Mouse (Mus musculus) small intestine, adult 2 months (tissue): Measurements from ENCODE around the gene Cox6b1. TPM values are rescaled to one million over a fixed set of nuclear protein-coding genes. Genes with fewer than 3 reads are reported as not detected.
A peak's percentile ranks its signal among the peaks of the same experiment; 100 is the strongest.

Experiments used
- H3K27ac ChIP-seq: fragments of 200-500 bp; 2 replicates; pipeline ENCODE4 v1.5.1; 2012; ENCODE audit warnings: low read depth, low read length, control low read depth, inconsistent platforms; ENCODE audit not compliant: insufficient read depth
- H3K27me3 ChIP-seq: fragments of 200-500 bp; 2 replicates; pipeline ENCODE4 v1.6.1; 2012; ENCODE audit warnings: mild to moderate bottlenecking, moderate library complexity, low read length, inconsistent platforms; ENCODE audit not compliant: control insufficient read depth, insufficient read depth
- H3K36me3 ChIP-seq: fragments of 200-500 bp; 2 replicates; pipeline ENCODE4 v1.6.1; 2012; ENCODE audit warnings: mild to moderate bottlenecking, low read length, control low read depth, inconsistent platforms; ENCODE audit not compliant: control insufficient read depth, insufficient read depth
- H3K4me1 ChIP-seq: fragments of 200-500 bp; 2 replicates; pipeline ENCODE4 v1.6.1; 2012; ENCODE audit warnings: low read length, inconsistent platforms, mixed read lengths; ENCODE audit not compliant: control insufficient read depth, insufficient read depth, insufficient read length
- H3K4me3 ChIP-seq: fragments of 200-500 bp; 2 replicates; pipeline ENCODE4 v1.5.1; 2012; ENCODE audit warnings: low read depth, mild to moderate bottlenecking, control low read depth, inconsistent platforms, low read length, moderate library complexity
- CTCF ChIP-seq: fragments of 200-500 bp; IDR thresholded peaks from 2 replicates; pipeline ENCODE4 v1.5.1; 2012; ENCODE audit warnings: low read depth, mild to moderate bottlenecking, control low read depth, inconsistent platforms, low read length, moderate library complexity, mixed read lengths; ENCODE audit not compliant: insufficient replicate concordance, insufficient read length; ENCODE audit errors: extremely low read depth
- POLR2A ChIP-seq: fragments of 200-500 bp; IDR thresholded peaks from 2 replicates; pipeline ENCODE4 v1.6.1; 2012; ENCODE audit warnings: low read depth, mild to moderate bottlenecking, control low read depth, inconsistent platforms, low read length, moderate library complexity
- WGBS: fragments of 180-500 bp; shearing (Covaris S2); methylation state at CpG from one replicate; pipeline ENCODE4 v1.1.7; 2018; 5-methylcytosine and 5-hydroxymethylcytosine counted together
- polyA plus RNA-seq: library from polyadenylated mRNA; depleted of rRNA; stranded (reverse); fragments of >200 nt; gene quantifications from 2 replicates; pipeline ENCODE4 v1.2.3, GENCODE M21; 2012

The Cox6b1 gene
- polyA plus RNA-seq, 1 experiment = 585 TPM

GRCm38 (mm10) chr7:30607706-30608309 lies 18.1 kb downstream of the Cox6b1 start:
- WGBS = 17% methylated on average over 8 of the region's 8 CpGs
- Histone ChIP-seq H3K27me3 (no peaks in the 10 kb centered on the region), H3K36me3 (no peaks in the 10 kb centered on the region), H3K27ac (no peak overlapping the region), H3K4me3 (no peak overlapping the region), H3K4me1 (peaks cover 9% of the 10 kb centered on the region)
- no peak for TF ChIP-seq POLR2A
- TF ChIP-seq CTCF = peak; percentile 82

DNA sequence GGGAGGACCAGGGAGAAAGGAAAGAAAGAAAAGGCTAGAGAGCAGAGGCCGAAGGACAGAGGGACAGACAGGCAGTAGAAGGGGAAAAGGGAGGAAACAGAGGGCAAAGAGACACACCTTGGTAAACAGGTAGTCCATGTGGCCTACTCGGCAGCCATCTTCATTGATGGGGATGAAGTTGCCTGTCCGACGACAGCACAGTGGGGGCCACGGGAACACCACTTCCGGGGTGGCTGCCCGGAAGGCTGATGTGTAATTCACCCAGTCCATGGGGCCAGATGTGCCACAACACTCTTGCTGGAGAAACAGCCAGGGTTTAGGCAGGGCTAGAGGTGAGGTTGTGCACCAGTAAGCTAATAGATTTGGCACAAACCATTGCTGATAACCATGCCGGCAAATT lies 21.0 kb downstream of the Cox6b1 start:
- H3K36me3 ChIP-seq = no peaks in the 10 kb centered on the region
- no peak overlapping the region for H3K27ac ChIP-seq
- 70% methylated on average over 8 of the region's 8 CpGs for WGBS
- no peak overlapping the region for H3K4me3 ChIP-seq
- peaks cover 15% of the 10 kb centered on the region for H3K4me1 ChIP-seq
- TF ChIP-seq CTCF (no peak), POLR2A (no peak)
- no peaks in the 10 kb centered on the region for H3K27me3 ChIP-seq

DNA sequence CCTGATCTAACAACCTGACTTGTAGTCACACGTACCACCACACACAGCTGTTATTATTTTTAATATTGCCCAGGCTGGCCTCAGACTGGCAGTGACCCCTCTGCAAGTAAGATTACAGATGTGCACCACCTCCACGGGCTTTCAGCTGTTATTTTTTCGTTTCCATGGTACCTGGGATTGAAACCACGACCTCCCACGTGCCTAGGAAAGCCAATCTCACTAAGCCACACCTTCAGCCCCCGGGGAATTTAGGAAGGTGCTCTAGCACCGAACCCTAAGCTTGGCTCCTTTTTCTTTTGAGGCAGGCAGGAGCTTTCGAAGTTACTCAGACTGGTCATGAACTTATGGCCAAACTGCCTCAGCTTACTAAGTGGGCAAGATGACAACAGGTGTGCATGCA lies 21.5 kb downstream of the Cox6b1 start:
- H3K27me3 ChIP-seq = no peaks in the 10 kb centered on the region
- TF ChIP-seq CTCF (no peak), POLR2A (no peak)
- WGBS = 70% methylated on average over 8 of the region's 8 CpGs
- no peaks in the 10 kb centered on the region for H3K36me3 ChIP-seq
- peaks cover 18% of the 10 kb centered on the region for H3K4me1 ChIP-seq
- no peak overlapping the region for H3K27ac ChIP-seq
- no peak overlapping the region for H3K4me3 ChIP-seq

DNA sequence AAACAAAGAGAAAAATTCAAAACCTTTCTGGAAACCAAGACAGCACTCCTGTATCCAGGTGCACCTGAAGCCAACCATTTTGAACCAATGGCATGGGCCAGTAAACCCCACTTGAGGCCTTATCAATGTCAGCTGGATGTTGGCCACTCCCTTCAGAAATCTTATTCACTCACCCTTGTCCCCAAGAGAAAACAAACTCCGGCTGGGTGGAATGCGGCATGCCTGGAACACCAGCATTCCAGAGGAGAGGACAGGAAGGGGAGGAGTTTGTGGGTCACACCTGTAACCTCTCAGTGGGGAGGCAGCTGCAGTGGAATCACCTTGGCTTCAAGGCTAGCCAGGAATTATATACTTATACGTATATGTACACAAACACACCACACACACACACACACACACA lies 23.4 kb downstream of the Cox6b1 start:
- Histone ChIP-seq H3K4me3 (no peak overlapping the region), H3K4me1 (peaks cover 16% of the 10 kb centered on the region), H3K36me3 (no peaks in the 10 kb centered on the region), H3K27me3 (no peaks in the 10 kb centered on the region), H3K27ac (peak overlapping the region; percentile 52)
- no peak for TF ChIP-seq CTCF
- no peak for TF ChIP-seq POLR2A
- WGBS = 16% methylated on average over 3 of the region's 3 CpGs

- TF ChIP-seq CTCF = no peak
- no peak for TF ChIP-seq POLR2A
- H3K4me3 ChIP-seq = no peak overlapping the region
- H3K27ac ChIP-seq = peak overlapping the region; percentile 32
- H3K4me1 ChIP-seq = peaks cover 13% of the 10 kb centered on the region; the same call in 1 of the 2 replicates
- no peaks in the 10 kb centered on the region for H3K36me3 ChIP-seq
- WGBS = 41% methylated on average over 7 of the region's 7 CpGs
- no peaks in the 10 kb centered on the region for H3K27me3 ChIP-seq
These were observed 25.3 kb downstream of the Cox6b1 start for GRCm38 (mm10) chr7:30600651-30601050.

DNA sequence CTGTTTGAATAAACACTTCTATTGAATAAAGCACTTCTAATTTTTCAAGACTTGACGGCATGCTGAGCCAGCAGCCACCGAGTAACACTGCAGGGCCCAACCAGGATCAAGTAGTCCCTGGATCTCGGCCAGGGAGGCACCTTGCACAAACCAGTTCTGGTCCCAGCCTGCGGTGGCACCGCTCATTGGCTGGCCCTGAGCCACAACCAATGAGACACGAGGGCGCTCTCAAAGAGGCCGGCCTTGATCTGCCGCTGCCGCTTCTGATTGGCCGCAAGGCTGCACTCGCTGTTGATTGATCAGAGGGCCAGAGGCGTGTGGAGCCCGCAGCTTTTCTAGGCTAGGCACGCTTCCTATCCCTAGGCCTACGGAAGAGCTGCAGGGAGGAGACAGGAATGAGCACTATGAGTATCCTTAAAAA lies 26.0 kb downstream of the Cox6b1 start:
- Histone ChIP-seq H3K36me3 (no peaks in the 10 kb centered on the region), H3K4me3 (peak overlapping the region; percentile 14; the same call in 1 of the 2 replicates), H3K27me3 (no peaks in the 10 kb centered on the region), H3K4me1 (peaks cover 13% of the 10 kb centered on the region; the same call in 1 of the 2 replicates), H3K27ac (peak overlapping the region; percentile 32; the same call in 1 of the 2 replicates)
- TF ChIP-seq CTCF (no peak), POLR2A (no peak)
- under 1% methylated on average over 16 of the region's 16 CpGs for WGBS

DNA sequence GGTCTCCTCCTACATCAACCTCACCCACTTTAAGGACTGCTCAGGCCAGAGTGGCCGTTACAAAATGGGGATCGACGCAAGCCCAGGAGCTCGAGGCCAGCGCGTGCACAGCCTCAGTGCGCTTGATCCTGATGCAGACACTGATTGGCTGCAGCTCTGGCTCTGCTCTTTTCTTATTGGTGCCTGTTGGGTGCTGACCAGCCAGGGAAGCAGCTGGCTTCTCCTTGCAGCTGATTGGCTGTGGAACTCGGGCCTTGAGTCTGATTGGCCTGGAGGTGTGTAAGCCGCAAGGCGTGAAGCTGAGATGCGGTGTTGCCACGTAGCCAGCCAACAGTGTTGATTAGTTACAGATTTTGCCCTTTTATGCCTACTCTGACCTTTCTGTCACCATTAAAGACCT lies 27.2 kb downstream of the Cox6b1 start, which contains the start of gene Zbtb32:
Gene Zbtb32, minus strand, starts transcription at position 124 of the 400 bp plus-strand sequence.
- H3K4me3 ChIP-seq = peak within 1 kb of the TSS; percentile 14; the same call in 1 of the 2 replicates
- peaks cover 19% of the 10 kb centered on the region; the same call in 1 of the 2 replicates for H3K4me1 ChIP-seq
- WGBS = 94% methylated on average over 12 of the region's 12 CpGs
- no peaks in the 10 kb centered on the region for H3K36me3 ChIP-seq
- H3K27ac ChIP-seq = no peak within 1 kb of the TSS
- no peaks in the 10 kb centered on the region for H3K27me3 ChIP-seq
- no peak for TF ChIP-seq CTCF
- TF ChIP-seq POLR2A = no peak
